Mouse (Mus musculus) embryonic fibroblast, embryonic 13.5 days (primary cell): Measurements from ENCODE around the gene D930048N14Rik. TPM values are rescaled to one million over a fixed set of nuclear protein-coding genes. Genes with fewer than 3 reads are reported as not detected.
"Not testable (repeated sequence)": the region's sequence is repeated elsewhere in the genome, so short reads cannot be mapped to it uniquely, and the experiment has no call there.

Experiments
- H3K27ac ChIP-seq: 2 replicates; pipeline ENCODE4 v1.5.1; 2012; ENCODE audit warnings: low read length, control low read depth, inconsistent platforms; ENCODE audit not compliant: insufficient read depth
- H3K4me1 ChIP-seq: 2 replicates; pipeline ENCODE4 v1.6.1; 2011; ENCODE audit warnings: low read length; ENCODE audit not compliant: control insufficient read depth, insufficient read depth
- H3K4me3 ChIP-seq: 2 replicates; pipeline ENCODE4 v1.5.1; 2011; ENCODE audit warnings: mild to moderate bottlenecking, control low read depth, low read length; ENCODE audit not compliant: insufficient read depth
- CTCF ChIP-seq: IDR thresholded peaks from 2 replicates; pipeline ENCODE4 v1.5.1; 2011; ENCODE audit warnings: mild to moderate bottlenecking, control low read depth, low read length, moderate library complexity, borderline replicate concordance; ENCODE audit not compliant: insufficient read depth
- POLR2A ChIP-seq: IDR thresholded peaks from 2 replicates; pipeline ENCODE4 v1.6.1; 2011; ENCODE audit warnings: low read depth, mild to moderate bottlenecking, control low read depth, low read length, moderate library complexity
- polyA plus RNA-seq: library from polyadenylated mRNA; stranded (reverse); fragments of >200 nt; gene quantifications from 2 replicates; pipeline ENCODE4 v1.2.4, GENCODE M21; 2011; ENCODE audit warnings: low read depth; ENCODE audit not compliant: missing spikeins, insufficient read length

The D930048N14Rik gene
- polyA plus RNA-seq, 1 experiment = 0.30 TPM

DNA sequence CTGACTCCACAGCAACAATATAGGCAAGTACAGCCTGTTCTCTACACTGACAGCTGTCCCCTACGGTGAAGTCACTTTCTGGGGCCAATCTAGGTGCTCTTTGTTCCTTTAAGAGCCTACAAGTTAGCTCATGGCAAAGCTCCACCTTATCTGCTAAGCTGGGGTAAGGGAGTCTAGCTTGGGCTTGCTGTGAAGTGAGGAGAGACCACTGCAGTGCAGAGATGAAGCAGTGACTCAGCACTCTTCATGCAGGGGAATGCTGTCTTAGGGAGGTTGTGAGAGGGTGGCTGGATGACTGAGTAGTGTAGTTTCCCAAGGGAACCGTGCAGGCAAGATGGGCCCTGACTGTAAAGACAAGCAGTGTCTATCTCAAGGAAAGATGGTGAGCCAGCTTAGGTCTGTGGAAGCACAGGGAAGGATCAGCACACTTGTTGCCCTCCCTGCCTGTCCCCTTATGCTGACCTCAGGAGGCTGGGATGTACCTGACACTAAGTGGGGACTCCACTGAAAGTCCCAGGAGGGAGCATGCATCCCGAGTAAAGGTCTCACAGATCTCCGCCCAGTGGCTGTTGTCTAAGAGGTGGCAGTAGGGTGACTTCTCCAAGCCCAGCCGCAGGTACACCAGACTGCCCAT is 25.4 kb upstream of the D930048N14Rik start:
- no peak overlapping the region for H3K4me3 ChIP-seq
- H3K4me1 ChIP-seq = peaks cover 8% of the 10 kb centered on the region; the same call in 1 of the 2 replicates
- TF ChIP-seq CTCF (no peak), POLR2A (no peak)
- H3K27ac ChIP-seq = no peak overlapping the region

DNA sequence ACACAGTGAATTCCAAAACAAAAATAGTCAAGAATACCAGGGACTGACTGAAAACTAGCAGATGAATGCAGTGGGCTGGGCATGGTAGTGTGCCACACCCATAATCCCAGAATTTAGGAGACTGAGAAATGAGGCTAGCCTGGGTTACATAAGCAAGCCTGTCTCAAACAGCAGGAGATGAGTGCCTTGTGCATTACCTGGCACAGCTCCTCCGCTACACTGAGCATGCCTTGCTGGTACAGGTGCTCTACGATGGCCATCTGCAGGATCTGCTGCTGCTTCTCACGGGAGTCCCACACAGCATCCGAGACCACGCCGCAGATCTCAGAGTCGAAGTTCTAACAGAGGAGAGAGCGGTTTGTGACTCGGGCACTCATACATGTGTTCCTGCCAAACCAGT is 23.3 kb upstream of the D930048N14Rik start:
- Histone ChIP-seq H3K4me3 (no peak overlapping the region), H3K27ac (no peak overlapping the region), H3K4me1 (no peaks in the 10 kb centered on the region)
- TF ChIP-seq CTCF (no peak), POLR2A (no peak)

GRCm38 (mm10) chr11:51627907-51628306 is 22.8 kb upstream of the D930048N14Rik start:
- no peaks in the 10 kb centered on the region for H3K4me1 ChIP-seq
- TF ChIP-seq POLR2A = no peak
- TF ChIP-seq CTCF = no peak
- H3K27ac ChIP-seq = no peak overlapping the region
- no peak overlapping the region for H3K4me3 ChIP-seq

- no peak overlapping the region for H3K4me3 ChIP-seq
- H3K27ac ChIP-seq = no peak overlapping the region
- no peaks in the 10 kb centered on the region for H3K4me1 ChIP-seq
- TF ChIP-seq POLR2A (no peak), CTCF (no peak)
Observed at GRCm38 (mm10) chr11:51629651-51630314, 21.0 kb upstream of the D930048N14Rik start.

- H3K4me3 ChIP-seq = no peak overlapping the region
- peaks cover 3% of the 10 kb centered on the region; the same call in 1 of the 2 replicates for H3K4me1 ChIP-seq
- TF ChIP-seq POLR2A (no peak), CTCF (no peak)
- H3K27ac ChIP-seq = no peak overlapping the region
Observed at GRCm38 (mm10) chr11:51632130-51632753, 18.5 kb upstream of the D930048N14Rik start.

GRCm38 (mm10) chr11:51633200-51633599 is 17.6 kb upstream of the D930048N14Rik start:
- H3K27ac ChIP-seq, H3K4me3 ChIP-seq, H3K4me1 ChIP-seq: not testable (repeated sequence)

DNA sequence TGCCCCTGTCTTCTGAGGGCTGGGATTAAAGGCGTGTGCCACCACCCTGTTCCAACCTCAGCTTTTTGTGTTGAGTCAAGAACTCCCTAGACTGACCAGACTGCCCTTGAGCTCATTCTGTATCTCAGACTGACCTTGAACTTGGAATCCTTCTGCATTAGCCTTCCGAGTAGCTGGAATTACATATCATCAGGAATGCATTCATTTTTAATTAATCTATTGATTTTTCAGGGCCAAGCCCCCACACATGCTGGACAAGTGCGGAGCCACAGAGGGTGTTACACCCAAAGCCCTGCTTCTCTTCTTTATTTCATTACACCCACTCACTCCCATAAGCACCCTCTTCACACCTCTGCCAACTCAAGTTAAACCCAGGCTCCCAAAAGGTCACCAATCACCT is 17.0 kb upstream of the D930048N14Rik start:
- no peak overlapping the region for H3K27ac ChIP-seq
- TF ChIP-seq CTCF = no peak
- no peak for TF ChIP-seq POLR2A
- H3K4me3 ChIP-seq = no peak overlapping the region
- peaks cover 3% of the 10 kb centered on the region for H3K4me1 ChIP-seq

GRCm38 (mm10) chr11:51635127-51635524 is 15.6 kb upstream of the D930048N14Rik start:
- H3K4me3 ChIP-seq = peak overlapping the region; percentile 92
- H3K4me1 ChIP-seq = peaks cover 3% of the 10 kb centered on the region
- no peak overlapping the region for H3K27ac ChIP-seq
- TF ChIP-seq CTCF (no peak), POLR2A (no peak)

GRCm38 (mm10) chr11:51635525-51636322 is 15.0 kb upstream of the D930048N14Rik start, which contains the start of gene Rmnd5b:
Gene Rmnd5b (minus strand): TSS chr11:51635896.
- TF ChIP-seq CTCF (no peak), POLR2A (peak; percentile 72)
- H3K4me1 ChIP-seq = peaks cover 3% of the 10 kb centered on the region

GRCm38 (mm10) chr11:51636323-51636684 is 14.4 kb upstream of the D930048N14Rik start:
- Histone ChIP-seq H3K4me1 (peaks cover 3% of the 10 kb centered on the region), H3K4me3 (peak overlapping the region; percentile 92), H3K27ac (peak overlapping the region; percentile 13)
- TF ChIP-seq CTCF = 0 out of 2 replicates have a peak, but pooled peaks have one; percentile 12
- 0 out of 2 replicates have a peak, but pooled peaks have one; percentile 34 for TF ChIP-seq POLR2A

More at GRCm38 (mm10) chr11:51635525-51636322, 15.0 kb upstream of the D930048N14Rik start, which contains the start of gene Rmnd5b:
- peak within 1 kb of the TSS; percentile 13 for H3K27ac ChIP-seq
- H3K4me3 ChIP-seq = peak within 1 kb of the TSS; percentile 92
